Mouse (Mus musculus) spleen, adult 18-20 months (tissue): ENCODE data around the gene Olfr770.
"Not testable (repeated sequence)": the region's sequence is repeated elsewhere in the genome, so short reads cannot be mapped to it uniquely, and the experiment has no call there.

Source experiments
- DNase-seq, 2 experiments: peaks; one replicate each; pipeline ENCODE4 v3.0.0; 2022; ENCODE audit warnings: mixed read lengths in 2 of 2

Olfr770 gene

GRCm38 (mm10) chr10:129138898-129139297 lies at the start of gene Olfr770:
TSS of gene Olfr770 (minus strand) at chr10:129138998.
- no peak for DNase-seq

GRCm38 (mm10) chr10:129187319-129187718 lies 48.5 kb upstream of the Olfr770 start, which contains the start of gene Olfr773:
TSS of gene Olfr773 (minus strand) at chr10:129187419.
- not testable (repeated sequence) for DNase-seq

GRCm38 (mm10) chr10:129177821-129178220 lies 39.0 kb upstream of the Olfr770 start, which contains the start of gene Olfr772:
TSS of gene Olfr772 (minus strand) at chr10:129177921.
- DNase-seq: not testable (repeated sequence)

- no peak for DNase-seq
Measured at GRCm38 (mm10) chr10:129164651-129165050, 25.9 kb upstream of the Olfr770 start, which contains the start of gene Olfr771. TSS of gene Olfr771 (minus strand) at chr10:129164751.

GRCm38 (mm10) chr10:129117761-129118160 lies 21.0 kb downstream of the Olfr770 start, which contains the start of gene Olfr769:
TSS of gene Olfr769 (minus strand) at chr10:129117861.
- no peak for DNase-seq

- DNase-seq: no peak
Measured at GRCm38 (mm10) chr10:129115146-129115545, 23.7 kb downstream of the Olfr770 start.

- DNase-seq: no peak
Measured at GRCm38 (mm10) chr10:129101231-129101630, 37.6 kb downstream of the Olfr770 start.

GRCm38 (mm10) chr10:129099275-129099674 lies 39.5 kb downstream of the Olfr770 start, which contains the start of gene Olfr768:
TSS of gene Olfr768 (minus strand) at chr10:129099375.
- DNase-seq: no peak

- DNase-seq: not testable (repeated sequence)
Measured at GRCm38 (mm10) chr10:129082810-129083209, 56.0 kb downstream of the Olfr770 start, which contains the start of gene Olfr767. TSS of gene Olfr767 (minus strand) at chr10:129082910.
